Mouse (Mus musculus) adrenal gland, adult 8-10 months (tissue): ENCODE measurements around the gene Tfcp2. TPM values are rescaled to one million over a fixed set of nuclear protein-coding genes. Genes with fewer than 3 reads are reported as not detected.

Source experiments
- total RNA-seq, 4 experiments: library from RNA; stranded (reverse); gene quantifications; 2 replicates each; pipeline ENCODE4 v1.2.4; 2022

Tfcp2 gene
- total RNA-seq, 4 experiments from 2014 or later, result 25.6 to 38.0 (median 30.8) TPM

Other genes starting within 250 kb of the Tfcp2 start
- gene Mettl7a1, start 247.9 kb downstream of the Tfcp2 start, total RNA-seq, result 100 to 1,000 TPM in 3 of 4 experiments, 10 to 100 TPM in 1; 80.4 to 134 (median 120) TPM
- under 1 TPM in 2 of 4 experiments, not detected in 2; 0.27 to 0.31 TPM for gene Mettl7a3, start 217.1 kb downstream of the Tfcp2 start, total RNA-seq
- under 1 TPM; 0.41 to 0.98 (median 0.71) TPM for gene Methig1, start 198.9 kb downstream of the Tfcp2 start, total RNA-seq
- gene Mettl7a2, start 198.8 kb downstream of the Tfcp2 start, total RNA-seq, result 1 to 10 TPM; 1.5 to 3.3 (median 2.5) TPM
- gene Higd1c, start 187.5 kb downstream of the Tfcp2 start, total RNA-seq, result 1 to 10 TPM in 2 of 4 experiments, not detected in 2; 1.0 to 1.7 TPM
- gene Gm5475, start 129.9 kb downstream of the Tfcp2 start, total RNA-seq, result under 1 TPM; 0.09 to 0.28 (median 0.26) TPM
- 100 to 1,000 TPM; 110 to 151 (median 127) TPM for gene Slc11a2, start 126.9 kb downstream of the Tfcp2 start, total RNA-seq
- 100 to 1,000 TPM in 3 of 4 experiments, 10 to 100 TPM in 1; 77.8 to 122 (median 108) TPM for gene Letmd1, start 83.0 kb downstream of the Tfcp2 start, total RNA-seq
- 1 to 10 TPM; 5.7 to 8.5 (median 6.7) TPM for gene Csrnp2, start 56.5 kb downstream of the Tfcp2 start, total RNA-seq
- 10 to 100 TPM; 17.1 to 33.5 (median 23.8) TPM for gene Pou6f1, start 48.0 kb upstream of the Tfcp2 start, total RNA-seq
- 100 to 1,000 TPM; 235 to 259 (median 252) TPM for gene Dazap2, start 63.3 kb upstream of the Tfcp2 start, total RNA-seq
- gene Smagp, start 84.9 kb upstream of the Tfcp2 start, total RNA-seq, result 10 to 100 TPM; 42.7 to 64.0 (median 55.6) TPM
- gene Bin2, start 117.5 kb upstream of the Tfcp2 start, total RNA-seq, result 1 to 10 TPM; 2.5 to 7.0 (median 3.8) TPM
- 100 to 1,000 TPM; 107 to 119 (median 115) TPM for gene Cela1, start 135.9 kb upstream of the Tfcp2 start, total RNA-seq
- 1 to 10 TPM; 5.1 to 7.2 (median 5.8) TPM for gene Galnt6, start 177.4 kb upstream of the Tfcp2 start, total RNA-seq
- 10 to 100 TPM in 3 of 4 experiments, 1 to 10 TPM in 1; 6.2 to 20.5 (median 11.4) TPM for gene Slc4a8, start 209.7 kb upstream of the Tfcp2 start, total RNA-seq